Mouse (Mus musculus) liver, embryonic 14.5 days (tissue): ENCODE measurements around the gene Barx2. TPM values are rescaled to one million over a fixed set of nuclear protein-coding genes. Genes with fewer than 3 reads are reported as not detected.

Source experiments
- ATAC-seq: fragments of 200-750 bp; cut with Nextera tagmentation; 2 replicates; pipeline ENCODE4 v1.8.0; 2017; ENCODE audit warnings: moderate number of reproducible peaks, mild to moderate bottlenecking, moderate library complexity; ENCODE audit not compliant: insufficient read depth
- DNase-seq, 3 experiments: peaks; one replicate each; pipeline ENCODE4 v3.0.0-alpha.2; 2012 to 2013; ENCODE audit warnings: low read depth in 3 of 3, low spot score in 3 of 3
- H3K27ac ChIP-seq: fragments of 300-500 bp; sonication (generic); 2 replicates; pipeline ENCODE4 v1.5.1; 2014; ENCODE audit warnings: moderate library complexity, mild to moderate bottlenecking, control low read depth, inconsistent platforms
- H3K27me3 ChIP-seq: fragments of 300-500 bp; sonication (generic); 2 replicates; pipeline ENCODE4 v1.6.1; 2014; ENCODE audit warnings: mild to moderate bottlenecking, low read length, moderate library complexity; ENCODE audit not compliant: control insufficient read depth, insufficient read depth
- H3K36me3 ChIP-seq: fragments of 300-500 bp; sonication (generic); replicated peaks from 2 replicates; pipeline ENCODE4 v1.6.1; 2014; ENCODE audit warnings: low read depth; ENCODE audit not compliant: control insufficient read depth, insufficient read depth
- H3K4me1 ChIP-seq, 2 experiments: fragments of 200-500 bp in 1 of 2; fragments of 300-500 bp in 1 of 2; sonication (generic) in 1 of 2; replicated peaks; 2 replicates each; pipeline ENCODE4 v1.6.1; 2012 to 2014; ENCODE audit warnings: antibody characterized with exemption in 1 of 2, inconsistent platforms in 1 of 2, low read length in 1 of 2; ENCODE audit not compliant: control insufficient read depth in 2 of 2, insufficient read depth in 2 of 2
- H3K4me2 ChIP-seq: fragments of 300-500 bp; sonication (generic); 2 replicates; pipeline ENCODE4 v1.6.1; 2014; ENCODE audit warnings: low read depth, mild to moderate bottlenecking, control low read depth, moderate library complexity
- H3K4me3 ChIP-seq, 2 experiments: fragments of 200-500 bp in 1 of 2; fragments of 300-500 bp in 1 of 2; sonication (generic) in 1 of 2; 2 replicates each; pipeline ENCODE4 v1.5.1; 2012 to 2014; ENCODE audit warnings: low read depth in 2 of 2, low read length in 2 of 2, mild to moderate bottlenecking in 2 of 2, control low read depth in 1 of 2, inconsistent platforms in 1 of 2, moderate library complexity in 1 of 2; ENCODE audit not compliant: insufficient read depth in 1 of 2
- H3K9ac ChIP-seq: fragments of 300-500 bp; sonication (generic); replicated peaks from 2 replicates; pipeline ENCODE4 v1.6.1; 2014; ENCODE audit warnings: mild to moderate bottlenecking, control low read depth, moderate library complexity
- H3K9me3 ChIP-seq: fragments of 300-500 bp; sonication (generic); 2 replicates; pipeline ENCODE4 v1.6.1; 2016; ENCODE audit warnings: low read length, mixed read lengths; ENCODE audit not compliant: control insufficient read depth
- CTCF ChIP-seq: IDR thresholded peaks from 2 replicates; pipeline ENCODE4 v1.5.1; 2016; ENCODE audit warnings: antibody characterized with exemption, low read depth, control low read depth
- EP300 ChIP-seq: IDR thresholded peaks from 2 replicates; pipeline ENCODE4 v1.6.1; 2016; ENCODE audit warnings: antibody characterized with exemption, low read depth
- WGBS: fragments of 180-500 bp; shearing (Covaris S2); extraction: QIAGEN DNeasy Blood & Tissue Kit; methylation state at CpG from one replicate; pipeline ENCODE4 v1.1.7; 2014; ENCODE audit not compliant: insufficient replicate concordance; 5-methylcytosine and 5-hydroxymethylcytosine counted together
- polyA plus RNA-seq, 2 experiments: library from polyadenylated mRNA; depleted of rRNA in 1 of 2; stranded (reverse) in 1 of 2; unstranded in 1 of 2; fragments of >200 nt; fragmentation: Nextera tagmentation in 1 of 2; extraction: Ambion mirVana in 1 of 2; gene quantifications; 2 replicates each; pipeline versions ENCODE4 v1.2.1 to v1.2.3; 2012 to 2014

The Barx2 gene
- polyA plus RNA-seq, 2 experiments: not detected

DNA sequence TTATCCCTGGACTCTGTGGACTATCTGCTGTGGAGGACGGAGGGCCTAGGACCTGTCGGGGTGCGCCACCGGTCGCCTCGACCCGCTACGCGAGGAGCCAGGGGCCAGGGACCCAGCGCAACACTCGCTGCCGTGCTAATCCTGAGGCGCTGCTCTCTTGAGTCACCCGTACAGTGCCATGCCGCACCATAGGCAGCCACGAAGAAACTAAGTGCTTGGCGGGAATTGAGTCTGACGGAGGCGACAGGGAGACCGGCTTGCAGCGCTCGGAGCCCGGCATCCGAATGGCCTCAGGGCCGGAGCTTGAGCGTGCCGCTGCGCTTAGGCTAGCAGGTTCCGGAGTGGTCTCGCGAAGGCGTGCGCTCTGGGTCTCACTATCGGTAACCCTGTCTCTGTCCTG lies 1.6 kb upstream of the Barx2 start:
- no peak overlapping the region for H3K27ac ChIP-seq
- no peaks in the 10 kb centered on the region for H3K36me3 ChIP-seq
- ATAC-seq (no peak), DNase-seq (no peak)
- no peak overlapping the region for H3K4me3 ChIP-seq
- TF ChIP-seq CTCF: no peak
- no peak for TF ChIP-seq EP300
- H3K9ac ChIP-seq: no peak overlapping the region
- no peaks in the 10 kb centered on the region for H3K4me1 ChIP-seq
- 2% methylated on average over 34 of the region's 34 CpGs for whole genome bisulfite sequencing
- H3K9me3 ChIP-seq: no peaks in the 10 kb centered on the region
- peaks cover 64% of the 10 kb centered on the region for H3K27me3 ChIP-seq
- no peak overlapping the region for H3K4me2 ChIP-seq

DNA sequence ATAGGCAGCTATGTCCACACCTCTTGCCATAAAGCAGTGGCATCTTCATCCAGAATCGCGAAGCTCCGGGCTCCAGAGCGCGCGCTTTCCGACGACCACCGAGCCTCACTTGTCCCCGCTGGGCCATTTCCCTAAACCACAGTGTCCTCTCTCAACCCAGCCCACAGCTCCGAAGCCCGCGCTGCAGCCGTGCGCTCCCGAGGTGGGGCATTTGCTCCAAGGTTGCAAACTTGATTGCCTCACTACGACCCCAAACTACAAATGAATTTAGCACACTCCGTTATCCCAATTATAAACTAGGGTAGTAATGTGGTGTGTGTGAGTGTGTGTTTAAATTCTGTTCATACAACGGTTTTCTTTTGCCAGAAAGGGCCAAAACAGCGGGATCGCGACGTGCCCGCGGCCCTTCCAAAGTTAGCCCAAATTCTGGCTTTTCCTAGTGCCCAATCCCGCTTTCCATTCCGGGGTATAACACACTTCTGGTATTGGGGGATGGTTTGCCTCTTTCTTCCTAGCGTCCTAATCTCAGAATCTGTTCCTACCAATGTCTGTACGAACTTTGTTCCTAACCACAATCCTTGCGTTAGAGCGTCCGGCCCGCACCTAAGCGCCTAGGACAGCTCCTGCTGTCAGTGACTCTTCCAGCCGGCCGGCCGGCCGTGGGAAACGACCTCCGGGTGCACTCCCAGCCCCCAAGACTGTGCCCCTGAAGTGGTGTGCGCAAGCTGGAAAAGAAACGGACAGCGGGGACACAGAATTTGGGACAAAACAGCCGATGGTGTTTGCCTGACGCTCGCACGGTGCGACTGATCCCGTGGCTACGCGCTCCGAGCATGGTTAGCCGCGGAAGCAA lies 703 bp upstream of the Barx2 start:
- Histone ChIP-seq H3K4me1 (no peaks in the 10 kb centered on the region), H3K27ac (no peak overlapping the region), H3K4me2 (peak overlapping the region; percentile 3), H3K9ac (no peak overlapping the region), H3K36me3 (no peaks in the 10 kb centered on the region), H3K9me3 (no peaks in the 10 kb centered on the region), H3K27me3 (peaks cover 64% of the 10 kb centered on the region), H3K4me3 (no peak overlapping the region)
- WGBS: under 1% methylated on average over 54 of the region's 54 CpGs
- no peak for DNase-seq
- no peak for ATAC-seq
- TF ChIP-seq EP300 (no peak), CTCF (no peak)

GRCm38 (mm10) chr9:31912553-31912920 lies 725 bp downstream of the Barx2 start:
- 2% methylated on average over 16 of the region's 16 CpGs for WGBS
- ATAC-seq (no peak), DNase-seq (no peak)
- Histone ChIP-seq H3K9me3 (no peaks in the 10 kb centered on the region), H3K27ac (no peak overlapping the region), H3K4me2 (no peak overlapping the region), H3K9ac (no peak overlapping the region), H3K4me1 (no peaks in the 10 kb centered on the region), H3K27me3 (peaks cover 60% of the 10 kb centered on the region), H3K4me3 (no peak overlapping the region), H3K36me3 (no peaks in the 10 kb centered on the region)
- TF ChIP-seq CTCF (no peak), EP300 (no peak)

- no peaks in the 10 kb centered on the region for H3K4me1 ChIP-seq
- H3K4me3 ChIP-seq: no peak overlapping the region
- ATAC-seq (no peak), DNase-seq (no peak)
- TF ChIP-seq EP300: no peak
- no peak for TF ChIP-seq CTCF
- no peaks in the 10 kb centered on the region for H3K36me3 ChIP-seq
- no peaks in the 10 kb centered on the region for H3K9me3 ChIP-seq
- 47% methylated on average over 5 of the region's 5 CpGs for WGBS
- H3K27ac ChIP-seq: no peak overlapping the region
- peaks cover 40% of the 10 kb centered on the region for H3K27me3 ChIP-seq
- H3K4me2 ChIP-seq: no peak overlapping the region
- H3K9ac ChIP-seq: no peak overlapping the region
Observed at GRCm38 (mm10) chr9:31910221-31910620, 3.0 kb downstream of the Barx2 start.

GRCm38 (mm10) chr9:31901781-31902180 lies 11.5 kb downstream of the Barx2 start:
- no peaks in the 10 kb centered on the region for H3K4me1 ChIP-seq
- H3K9me3 ChIP-seq: no peaks in the 10 kb centered on the region
- no peak overlapping the region for H3K9ac ChIP-seq
- H3K4me2 ChIP-seq: no peak overlapping the region
- no peak for TF ChIP-seq EP300
- no peak for TF ChIP-seq CTCF
- 49% methylated on average over 2 of the region's 2 CpGs for WGBS
- no peak for DNase-seq
- no peak overlapping the region for H3K27ac ChIP-seq
- H3K4me3 ChIP-seq: no peak overlapping the region
- no peaks in the 10 kb centered on the region for H3K27me3 ChIP-seq
- ATAC-seq: no peak
- H3K36me3 ChIP-seq: no peaks in the 10 kb centered on the region
